Mouse (Mus musculus): ENCODE results near the gene Pxdn. TPM values are rescaled to one million over a fixed set of nuclear protein-coding genes. Genes with fewer than 3 reads are reported as not detected.

The Pxdn gene
- total RNA-seq, 1 experiment = 53.7 TPM

DNA sequence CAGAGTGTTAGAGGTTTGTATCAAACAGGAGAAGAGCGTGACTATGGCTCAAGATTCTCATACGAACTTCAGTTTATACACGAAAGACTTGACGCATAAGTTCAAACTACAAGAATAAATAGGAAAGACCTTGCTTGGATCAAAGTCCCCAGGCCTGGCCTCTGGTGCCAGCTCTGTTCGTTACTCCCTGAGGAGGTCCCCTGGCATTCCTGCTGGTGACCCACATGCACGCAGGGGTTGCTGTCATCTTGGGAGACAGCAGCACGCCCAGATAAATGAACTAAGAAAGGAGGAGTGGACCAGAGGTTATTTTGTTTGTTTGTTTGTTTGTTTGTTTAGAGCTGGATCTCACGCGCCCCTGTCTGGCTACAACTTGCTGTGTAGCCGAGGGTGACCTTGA, 48.8 kb downstream of the Pxdn start:
- Histone ChIP-seq H3K4me3 (ENCODE audit: insufficient read depth in 1 of 2, low read depth in 1 of 2, low read length in 2 of 2, poor library complexity in 1 of 2, severe bottlenecking in 1 of 2) (no peak overlapping the region), H3K4me1 (ENCODE audit: control insufficient read depth in 2 of 2, insufficient read depth in 2 of 2, low read length in 2 of 2, poor library complexity in 1 of 2) (no peaks in the 10 kb centered on the region), H3K9ac (ENCODE audit: insufficient read depth, low read depth, low read length, poor library complexity, severe bottlenecking) (no peak overlapping the region), H3K36me3 (ENCODE audit: control insufficient read depth, insufficient read depth, low read length, poor library complexity, severe bottlenecking) (peaks cover 2% of the 10 kb centered on the region; the same call in 1 of the 2 replicates), H3K27ac (ENCODE audit: insufficient read depth, low read depth, low read length, poor library complexity, severe bottlenecking) (no peak overlapping the region), H3K9me3 (ENCODE audit: control insufficient read depth, insufficient read depth, low read depth, low read length) (no peaks in the 10 kb centered on the region)
- in situ Hi-C loops (cut with MboI; ENCODE audit: low sequenced_read_pairs in 2 of 2, unreplicated experiment in 2 of 2) = no loop called here
- TF ChIP-seq MAFK (IDR thresholded peaks at IDR 0.05; ENCODE audit: insufficient read depth, low read depth, low read length) (no peak), HCFC1 (IDR thresholded peaks at IDR 0.05; ENCODE audit: borderline replicate concordance, insufficient read depth, low read length) (no peak), ZNF384 (IDR thresholded peaks at IDR 0.05; ENCODE audit: low read depth, low read length) (no peak), CHD2 (IDR thresholded peaks at IDR 0.05; ENCODE audit: low read depth, low read length) (no peak), ZC3H11A (IDR thresholded peaks at IDR 0.05; ENCODE audit: borderline replicate concordance, low read depth, low read length) (no peak)
- peak; percentile 0 for DNase-seq (ENCODE audit: low read depth, low spot score)

DNA sequence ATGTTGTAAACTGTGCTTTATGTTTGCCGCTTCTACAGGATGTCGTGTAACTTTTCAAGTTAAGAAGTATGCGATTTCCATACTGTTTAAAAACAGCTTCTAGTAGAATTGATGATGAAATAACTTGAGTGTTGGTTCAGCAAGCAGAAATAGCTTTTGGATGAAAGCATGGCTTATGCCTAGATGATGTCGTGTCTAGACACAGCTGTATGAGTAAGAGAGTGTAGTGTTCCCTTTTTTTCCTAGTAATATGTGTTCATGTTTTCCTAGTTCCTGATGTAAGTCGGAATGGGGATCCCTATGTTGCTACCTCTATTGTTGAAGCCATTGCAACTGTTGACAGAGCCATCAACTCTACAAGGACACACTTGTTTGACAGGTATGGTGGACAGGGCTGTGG, 61.5 kb downstream of the Pxdn start:
- in situ Hi-C loops (cut with MboI; ENCODE audit: low sequenced_read_pairs in 2 of 2, unreplicated experiment in 2 of 2) = no loop called here
- TF ChIP-seq CHD2 (IDR thresholded peaks at IDR 0.05; ENCODE audit: low read depth, low read length) (no peak), HCFC1 (IDR thresholded peaks at IDR 0.05; ENCODE audit: borderline replicate concordance, insufficient read depth, low read length) (no peak), MAFK (IDR thresholded peaks at IDR 0.05; ENCODE audit: insufficient read depth, low read depth, low read length) (no peak), ZC3H11A (IDR thresholded peaks at IDR 0.05; ENCODE audit: borderline replicate concordance, low read depth, low read length) (no peak), ZNF384 (IDR thresholded peaks at IDR 0.05; ENCODE audit: low read depth, low read length) (no peak)
- peaks cover 8% of the 10 kb centered on the region; the same call in 1 of the 2 replicates for H3K36me3 ChIP-seq (ENCODE audit: control insufficient read depth, insufficient read depth, low read length, poor library complexity, severe bottlenecking)

DNA sequence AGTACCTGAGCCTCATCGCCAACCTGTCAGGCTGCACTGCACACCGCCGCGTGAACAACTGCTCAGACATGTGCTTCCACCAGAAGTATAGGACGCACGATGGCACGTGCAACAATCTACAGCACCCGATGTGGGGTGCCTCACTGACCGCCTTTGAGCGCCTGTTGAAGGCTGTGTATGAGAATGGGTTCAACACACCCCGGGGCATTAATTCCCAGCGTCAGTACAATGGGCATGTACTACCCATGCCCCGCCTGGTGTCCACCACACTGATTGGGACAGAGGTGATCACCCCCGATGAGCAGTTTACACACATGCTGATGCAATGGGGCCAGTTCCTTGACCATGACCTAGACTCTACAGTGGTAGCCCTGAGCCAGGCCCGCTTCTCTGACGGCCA, 64.5 kb downstream of the Pxdn start:
- TF ChIP-seq HCFC1 (IDR thresholded peaks at IDR 0.05; ENCODE audit: borderline replicate concordance, insufficient read depth, low read length) (no peak), MAFK (IDR thresholded peaks at IDR 0.05; ENCODE audit: insufficient read depth, low read depth, low read length) (no peak), ZC3H11A (IDR thresholded peaks at IDR 0.05; ENCODE audit: borderline replicate concordance, low read depth, low read length) (no peak), CHD2 (IDR thresholded peaks at IDR 0.05; ENCODE audit: low read depth, low read length) (no peak), ZNF384 (IDR thresholded peaks at IDR 0.05; ENCODE audit: low read depth, low read length) (no peak)
- Histone ChIP-seq H3K36me3 (ENCODE audit: control insufficient read depth, insufficient read depth, low read length, poor library complexity, severe bottlenecking) (peaks cover 8% of the 10 kb centered on the region; the same call in 1 of the 2 replicates), H3K4me3 (ENCODE audit: insufficient read depth in 1 of 2, low read depth in 1 of 2, low read length in 2 of 2, poor library complexity in 1 of 2, severe bottlenecking in 1 of 2) (no peak overlapping the region), H3K9ac (ENCODE audit: insufficient read depth, low read depth, low read length, poor library complexity, severe bottlenecking) (no peak overlapping the region), H3K9me3 (ENCODE audit: control insufficient read depth, insufficient read depth, low read depth, low read length) (no peaks in the 10 kb centered on the region), H3K4me1 (ENCODE audit: control insufficient read depth in 2 of 2, insufficient read depth in 2 of 2, low read length in 2 of 2, poor library complexity in 1 of 2) (no peaks in the 10 kb centered on the region), H3K27ac (ENCODE audit: insufficient read depth, low read depth, low read length, poor library complexity, severe bottlenecking) (no peak overlapping the region)
- no peak for DNase-seq (ENCODE audit: low read depth, low spot score)
- in situ Hi-C loops (cut with MboI; ENCODE audit: low sequenced_read_pairs in 2 of 2, unreplicated experiment in 2 of 2) = no loop called here

More for the DNA sequence above, 61.5 kb downstream of the Pxdn start:
- H3K4me1 ChIP-seq (ENCODE audit: control insufficient read depth in 2 of 2, insufficient read depth in 2 of 2, low read length in 2 of 2, poor library complexity in 1 of 2) = no peaks in the 10 kb centered on the region
- no peak overlapping the region for H3K27ac ChIP-seq (ENCODE audit: insufficient read depth, low read depth, low read length, poor library complexity, severe bottlenecking)
- DNase-seq (ENCODE audit: low read depth, low spot score) = no peak
- no peak overlapping the region for H3K9ac ChIP-seq (ENCODE audit: insufficient read depth, low read depth, low read length, poor library complexity, severe bottlenecking)
- H3K9me3 ChIP-seq (ENCODE audit: control insufficient read depth, insufficient read depth, low read depth, low read length) = no peaks in the 10 kb centered on the region
- no peak overlapping the region for H3K4me3 ChIP-seq (ENCODE audit: insufficient read depth in 1 of 2, low read depth in 1 of 2, low read length in 2 of 2, poor library complexity in 1 of 2, severe bottlenecking in 1 of 2)

DNA sequence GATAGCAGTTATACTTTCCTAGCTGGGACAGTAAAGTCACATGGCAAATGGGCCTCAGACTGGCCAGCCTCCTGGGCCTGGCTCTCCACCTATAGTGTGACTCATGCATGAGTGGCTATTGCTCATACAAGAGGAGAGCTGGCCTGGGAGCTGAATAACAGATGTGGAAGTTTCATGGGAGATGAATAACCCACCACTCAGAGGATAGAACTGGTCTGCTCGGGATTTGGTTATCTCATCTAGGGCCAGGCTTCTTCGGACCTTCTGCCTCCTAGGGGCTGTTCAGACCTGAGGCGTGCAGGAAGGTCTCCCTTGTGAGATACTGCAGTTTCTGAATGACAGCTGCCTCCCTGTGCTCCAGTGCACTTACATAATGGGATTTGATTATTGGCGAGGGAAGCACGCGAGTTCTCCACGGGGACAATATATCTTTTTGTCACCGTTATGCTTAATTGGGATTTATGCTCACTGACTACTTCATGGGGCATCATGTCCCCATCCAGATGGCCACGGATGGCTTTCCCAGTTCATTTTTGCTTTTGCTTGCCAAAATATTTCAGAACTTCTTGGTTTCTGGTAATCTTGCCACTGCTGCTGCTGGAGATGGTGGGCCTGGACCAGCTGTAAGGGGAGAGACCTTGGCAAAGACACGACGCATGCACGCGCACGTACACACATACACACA, 66.4 kb downstream of the Pxdn start:
- DNase-seq (ENCODE audit: low read depth, low spot score) = no peak
- H3K36me3 ChIP-seq (ENCODE audit: control insufficient read depth, insufficient read depth, low read length, poor library complexity, severe bottlenecking) = peaks cover 8% of the 10 kb centered on the region; the same call in 1 of the 2 replicates
- no peak overlapping the region for H3K4me3 ChIP-seq (ENCODE audit: insufficient read depth in 1 of 2, low read depth in 1 of 2, low read length in 2 of 2, poor library complexity in 1 of 2, severe bottlenecking in 1 of 2)
- no peaks in the 10 kb centered on the region for H3K9me3 ChIP-seq (ENCODE audit: control insufficient read depth, insufficient read depth, low read depth, low read length)
- H3K4me1 ChIP-seq (ENCODE audit: control insufficient read depth in 2 of 2, insufficient read depth in 2 of 2, low read length in 2 of 2, poor library complexity in 1 of 2) = no peaks in the 10 kb centered on the region
- H3K9ac ChIP-seq (ENCODE audit: insufficient read depth, low read depth, low read length, poor library complexity, severe bottlenecking) = no peak overlapping the region
- no peak for TF ChIP-seq HCFC1 (IDR thresholded peaks at IDR 0.05; ENCODE audit: borderline replicate concordance, insufficient read depth, low read length)
- TF ChIP-seq CHD2 (IDR thresholded peaks at IDR 0.05; ENCODE audit: low read depth, low read length) = no peak
- no peak for TF ChIP-seq MAFK (IDR thresholded peaks at IDR 0.05; ENCODE audit: insufficient read depth, low read depth, low read length)
- TF ChIP-seq ZNF384 (IDR thresholded peaks at IDR 0.05; ENCODE audit: low read depth, low read length) = no peak
- no peak for TF ChIP-seq ZC3H11A (IDR thresholded peaks at IDR 0.05; ENCODE audit: borderline replicate concordance, low read depth, low read length)
- in situ Hi-C loops (cut with MboI; ENCODE audit: low sequenced_read_pairs in 2 of 2, unreplicated experiment in 2 of 2) = no loop called here
- no peak overlapping the region for H3K27ac ChIP-seq (ENCODE audit: insufficient read depth, low read depth, low read length, poor library complexity, severe bottlenecking)

All from ES-E14 (cell line).